Mouse (Mus musculus): ENCODE measurements around the gene Sec24d. TPM values are rescaled to one million over a fixed set of nuclear protein-coding genes. Genes with fewer than 3 reads are reported as not detected.

Gene Sec24d
- polyA plus RNA-seq (2014; fragmentation: Nextera tagmentation; extraction: Ambion mirVana), result 16.1 and 18.7 TPM in 2 replicates

DNA sequence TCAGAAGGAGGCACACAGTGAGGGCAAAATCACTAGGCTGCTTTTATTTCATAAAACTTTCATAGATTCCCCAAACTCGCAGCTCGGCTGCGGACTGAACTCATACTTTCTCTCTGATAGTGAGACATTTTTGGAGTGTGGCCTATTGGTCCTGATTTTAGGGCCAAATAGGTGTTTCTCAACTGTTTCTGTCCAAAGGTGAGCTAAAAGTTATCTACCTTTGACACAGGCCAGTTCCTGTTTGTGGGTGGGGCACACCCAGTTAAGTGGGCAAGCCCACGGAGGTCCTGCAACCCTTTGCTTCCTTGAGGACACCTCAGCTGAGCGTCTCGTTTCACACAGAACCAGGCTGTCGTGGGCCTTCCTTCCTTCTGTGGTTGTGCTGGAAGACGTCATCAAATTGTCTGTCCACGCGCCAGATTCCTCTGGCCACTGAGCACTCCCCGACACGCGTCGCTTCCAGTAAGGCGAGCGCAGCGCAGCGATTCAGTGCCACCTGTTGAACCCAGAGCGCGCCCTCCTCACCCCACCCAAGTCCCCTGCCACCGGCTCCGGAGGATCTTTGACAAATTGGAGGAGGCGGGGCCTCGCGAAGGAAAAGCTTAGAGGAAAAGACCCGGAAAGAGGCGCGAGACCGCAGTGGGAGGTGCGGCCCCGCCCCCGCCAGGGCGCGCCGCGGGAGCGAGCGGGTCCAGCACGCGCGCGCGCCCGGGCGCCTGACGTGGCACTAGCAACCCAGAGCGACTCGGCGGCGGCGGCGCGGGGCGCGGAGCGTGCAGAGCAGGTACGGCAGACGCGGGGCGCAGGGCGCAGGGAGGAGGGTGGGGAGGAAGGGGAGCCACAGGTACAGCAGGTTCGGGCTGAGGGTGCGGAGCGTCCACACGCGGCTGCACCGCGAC, at the start of gene Sec24d:
Gene Sec24d, plus strand, starts transcription at position 703 of the 899 bp plus-strand sequence.
- 3% methylated on average over 65 of the region's 68 CpGs for WGBS
- H3K36me3 ChIP-seq (replicated peaks; ENCODE audit: control insufficient read depth, insufficient read depth), result no peaks in the 10 kb centered on the region
- H3K4me1 ChIP-seq (replicated peaks; ENCODE audit: control insufficient read depth, insufficient read depth, low read length), result 0 out of 2 replicates have a peak, but pooled peaks cover 3% of the 10 kb centered on the region
- H3K4me2 ChIP-seq (replicated peaks), result peak within 1 kb of the TSS; percentile 93
- H3K4me3 ChIP-seq (replicated peaks; ENCODE audit: low read length), result peak within 1 kb of the TSS; percentile 56
- ATAC-seq (ENCODE audit: low FRiP score) (peak; percentile 91), DNase-seq (ENCODE audit: low spot score) (peak; percentile 79)
- 0 out of 2 replicates have a peak within 1 kb of the TSS, but pooled peaks have one; percentile 32 for H3K27ac ChIP-seq
- peak within 1 kb of the TSS; percentile 60 for H3K9ac ChIP-seq
- H3K27me3 ChIP-seq (ENCODE audit: control insufficient read depth, insufficient read depth, low read length), result peaks cover 17% of the 10 kb centered on the region
- H3K9me3 ChIP-seq (ENCODE audit: control insufficient read depth, low read length), result no peaks in the 10 kb centered on the region

DNA sequence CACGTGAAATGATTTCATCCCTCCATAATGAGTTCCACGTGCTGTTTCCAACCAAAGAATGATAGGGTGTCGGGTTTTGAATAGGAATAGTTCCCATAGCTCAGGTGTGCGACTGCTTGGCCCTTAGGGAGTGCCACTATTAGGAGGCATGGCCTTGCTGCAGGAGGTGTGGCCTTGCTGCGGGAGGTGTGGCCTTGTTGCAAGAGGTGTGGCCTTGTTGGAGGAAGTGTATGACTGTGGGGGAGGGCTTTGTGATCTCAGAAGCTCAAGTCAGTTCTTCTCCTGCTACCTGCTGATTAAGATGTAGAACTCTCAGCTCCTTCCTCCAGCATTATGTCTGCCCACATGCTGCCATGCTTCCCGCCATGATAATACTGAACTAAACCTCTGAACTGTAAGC, 48.6 kb upstream of the Sec24d start:
- no peaks in the 10 kb centered on the region for H3K4me1 ChIP-seq (replicated peaks; ENCODE audit: control insufficient read depth, insufficient read depth, low read length)
- no peak for DNase-seq (ENCODE audit: low spot score)
- H3K4me3 ChIP-seq (replicated peaks; ENCODE audit: low read length), result no peak overlapping the region
- ATAC-seq (ENCODE audit: low FRiP score), result no peak
- WGBS, result 66% methylated on average over 6 of the region's 6 CpGs
- H3K27me3 ChIP-seq (ENCODE audit: control insufficient read depth, insufficient read depth, low read length), result no peaks in the 10 kb centered on the region
- no peak overlapping the region for H3K9ac ChIP-seq
- no peaks in the 10 kb centered on the region for H3K36me3 ChIP-seq (replicated peaks; ENCODE audit: control insufficient read depth, insufficient read depth)
- no peaks in the 10 kb centered on the region for H3K9me3 ChIP-seq (ENCODE audit: control insufficient read depth, low read length)
- H3K27ac ChIP-seq, result no peak overlapping the region
- no peak overlapping the region for H3K4me2 ChIP-seq (replicated peaks)

DNA sequence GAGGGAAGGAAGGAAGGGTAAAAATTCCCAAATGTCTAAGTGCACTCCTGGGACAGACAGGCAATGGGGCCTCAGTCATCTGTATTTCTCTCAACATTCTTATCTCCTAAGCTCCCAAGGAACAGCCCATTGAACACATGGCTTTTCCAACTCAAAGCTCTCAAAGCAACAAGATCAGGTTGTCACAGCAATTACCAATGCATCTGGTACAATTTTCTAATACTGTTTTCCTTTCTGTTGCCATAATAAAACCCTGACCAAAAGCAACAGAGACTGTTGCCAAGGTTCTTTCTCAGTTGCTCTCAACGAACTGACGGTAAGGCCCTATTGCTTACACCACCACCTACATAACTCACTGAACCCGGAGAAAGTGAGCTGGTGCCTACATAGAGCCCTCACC, 40.0 kb upstream of the Sec24d start:
- Histone ChIP-seq H3K4me2 (replicated peaks) (no peak overlapping the region), H3K36me3 (replicated peaks; ENCODE audit: control insufficient read depth, insufficient read depth) (no peaks in the 10 kb centered on the region), H3K4me3 (replicated peaks; ENCODE audit: low read length) (no peak overlapping the region), H3K27me3 (ENCODE audit: control insufficient read depth, insufficient read depth, low read length) (no peaks in the 10 kb centered on the region), H3K27ac (no peak overlapping the region), H3K9me3 (ENCODE audit: control insufficient read depth, low read length) (no peaks in the 10 kb centered on the region), H3K9ac (no peak overlapping the region), H3K4me1 (replicated peaks; ENCODE audit: control insufficient read depth, insufficient read depth, low read length) (no peaks in the 10 kb centered on the region)
- 98% methylated on average over 3 of the region's 3 CpGs for WGBS
- ATAC-seq (ENCODE audit: low FRiP score), result no peak
- DNase-seq (ENCODE audit: low spot score), result no peak

DNA sequence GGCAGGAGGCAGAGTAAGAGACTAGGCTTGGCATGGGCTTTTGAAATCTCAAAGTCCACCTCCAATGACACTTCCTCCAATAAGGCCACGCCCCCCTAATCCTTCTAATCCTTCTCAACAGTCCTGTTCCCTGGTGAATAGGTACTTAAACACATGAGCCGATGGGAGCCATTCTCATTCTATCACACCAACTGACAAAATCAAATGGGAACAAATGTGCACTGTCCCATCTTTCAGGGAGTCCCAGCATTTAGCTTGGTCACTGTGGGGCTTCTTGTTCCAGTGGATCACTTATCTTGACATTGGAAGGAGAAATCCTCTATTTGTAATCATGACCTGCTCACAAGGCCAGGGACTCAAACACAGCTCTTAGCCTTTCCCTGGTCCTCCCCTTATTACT, 35.6 kb upstream of the Sec24d start:
- H3K9me3 ChIP-seq (ENCODE audit: control insufficient read depth, low read length), result no peaks in the 10 kb centered on the region
- 89% methylated on average over 2 of the region's 2 CpGs for WGBS

DNA sequence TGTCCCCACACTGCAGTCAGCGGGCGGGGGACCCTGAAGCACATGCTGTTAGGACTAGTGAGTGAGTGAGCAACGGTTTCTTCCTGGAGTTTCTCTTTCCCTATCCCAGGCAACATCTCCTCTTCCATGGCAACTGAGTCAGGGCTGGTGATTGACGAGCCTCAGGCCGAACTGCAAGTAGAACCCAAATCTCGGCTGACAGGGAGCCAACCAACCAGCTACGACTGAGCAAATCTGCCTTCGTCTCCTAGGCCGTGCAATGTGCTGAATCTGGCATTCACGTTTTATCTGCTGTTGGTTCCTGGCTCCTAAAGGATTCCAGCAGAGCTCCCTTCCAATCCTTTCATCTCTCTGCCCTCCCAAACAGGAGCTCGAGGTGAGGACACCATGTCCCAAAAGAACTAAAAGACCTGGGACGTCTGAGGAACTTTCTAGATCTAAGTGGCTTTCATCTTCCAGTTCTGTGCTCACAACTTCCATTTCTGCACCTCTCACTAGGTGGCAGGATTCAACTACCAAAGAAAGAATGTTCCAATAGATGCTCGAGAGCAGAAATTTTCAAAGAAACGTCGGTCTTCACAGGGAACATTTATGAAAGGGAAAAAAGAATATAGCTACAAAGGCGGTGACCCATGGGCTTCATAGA, 32.9 kb upstream of the Sec24d start:
- 39% methylated on average over 16 of the region's 16 CpGs for WGBS
- ATAC-seq (ENCODE audit: low FRiP score), result no peak
- peak; percentile 68 for DNase-seq (ENCODE audit: low spot score)
- Histone ChIP-seq H3K9me3 (ENCODE audit: control insufficient read depth, low read length) (no peaks in the 10 kb centered on the region), H3K9ac (no peak overlapping the region), H3K4me3 (replicated peaks; ENCODE audit: low read length) (no peak overlapping the region), H3K27ac (no peak overlapping the region), H3K4me1 (replicated peaks; ENCODE audit: control insufficient read depth, insufficient read depth, low read length) (0 out of 2 replicates have a peak, but pooled peaks cover 7% of the 10 kb centered on the region), H3K27me3 (ENCODE audit: control insufficient read depth, insufficient read depth, low read length) (0 out of 2 replicates have a peak, but pooled peaks cover 11% of the 10 kb centered on the region), H3K36me3 (replicated peaks; ENCODE audit: control insufficient read depth, insufficient read depth) (no peaks in the 10 kb centered on the region), H3K4me2 (replicated peaks) (no peak overlapping the region; the same call in 1 of the 2 replicates)

More for the DNA sequence above, 35.6 kb upstream of the Sec24d start:
- no peak overlapping the region for H3K4me2 ChIP-seq (replicated peaks)
- no peaks in the 10 kb centered on the region for H3K36me3 ChIP-seq (replicated peaks; ENCODE audit: control insufficient read depth, insufficient read depth)
- ATAC-seq (ENCODE audit: low FRiP score) (no peak), DNase-seq (ENCODE audit: low spot score) (no peak)
- 0 out of 2 replicates have a peak, but pooled peaks cover 7% of the 10 kb centered on the region for H3K4me1 ChIP-seq (replicated peaks; ENCODE audit: control insufficient read depth, insufficient read depth, low read length)
- no peak overlapping the region for H3K9ac ChIP-seq
- no peak overlapping the region for H3K27ac ChIP-seq
- 0 out of 2 replicates have a peak, but pooled peaks cover 7% of the 10 kb centered on the region for H3K27me3 ChIP-seq (ENCODE audit: control insufficient read depth, insufficient read depth, low read length)
- H3K4me3 ChIP-seq (replicated peaks; ENCODE audit: low read length), result no peak overlapping the region

DNA sequence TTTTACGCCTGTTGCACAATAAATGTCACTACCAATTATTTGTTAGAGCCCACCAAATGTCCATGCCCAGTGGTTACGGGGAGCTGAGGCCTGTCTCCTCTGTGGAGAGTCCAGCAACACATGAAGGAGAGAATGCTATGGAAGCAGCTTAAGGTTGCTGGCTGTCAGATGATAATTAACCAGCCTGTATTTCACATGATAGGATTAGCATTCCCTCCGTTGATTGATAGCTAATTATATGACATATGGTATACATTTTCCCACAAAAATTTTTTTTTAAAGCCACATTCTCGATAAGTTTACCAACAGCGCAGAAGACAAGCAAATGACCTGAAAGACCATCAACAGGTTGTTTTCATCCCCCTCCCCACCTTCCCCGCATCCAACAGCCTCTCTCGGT, 31.8 kb upstream of the Sec24d start:
- ATAC-seq (ENCODE audit: low FRiP score), result no peak
- H3K27me3 ChIP-seq (ENCODE audit: control insufficient read depth, insufficient read depth, low read length), result 0 out of 2 replicates have a peak, but pooled peaks cover 11% of the 10 kb centered on the region
- 0 out of 2 replicates have a peak, but pooled peaks cover 7% of the 10 kb centered on the region for H3K4me1 ChIP-seq (replicated peaks; ENCODE audit: control insufficient read depth, insufficient read depth, low read length)
- WGBS, result 22% methylated on average over 7 of the region's 7 CpGs
- peak overlapping the region; percentile 42 for H3K4me3 ChIP-seq (replicated peaks; ENCODE audit: low read length)
- H3K9me3 ChIP-seq (ENCODE audit: control insufficient read depth, low read length), result no peaks in the 10 kb centered on the region
- H3K36me3 ChIP-seq (replicated peaks; ENCODE audit: control insufficient read depth, insufficient read depth), result no peaks in the 10 kb centered on the region
- H3K27ac ChIP-seq, result no peak overlapping the region
- peak overlapping the region; percentile 87 for H3K4me2 ChIP-seq (replicated peaks)
- DNase-seq (ENCODE audit: low spot score), result no peak
- H3K9ac ChIP-seq, result peak overlapping the region; percentile 47; the same call in 1 of the 2 replicates

DNA sequence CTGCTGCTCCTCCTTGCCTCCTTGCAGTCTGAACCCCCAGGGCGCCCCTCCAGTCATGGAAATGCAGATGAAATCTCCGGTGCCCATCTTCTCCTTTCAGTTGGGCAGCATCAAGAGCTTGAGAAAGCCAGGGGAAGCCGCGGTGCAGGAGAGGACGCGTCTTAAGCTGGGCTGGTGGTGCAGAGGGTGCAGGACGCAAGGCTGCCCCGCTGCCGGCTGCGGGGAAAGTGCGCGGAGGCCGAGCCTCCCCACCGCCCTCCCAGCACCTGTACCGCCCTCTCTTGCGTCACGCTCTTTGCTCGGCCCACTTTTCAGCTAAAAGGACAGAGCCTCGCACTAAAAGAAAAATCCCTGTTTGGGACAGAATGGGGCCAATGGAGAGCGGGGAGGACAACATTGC, 31.3 kb upstream of the Sec24d start, which contains the start of gene Synpo2:
Gene Synpo2, minus strand, starts transcription at position 229 of the 400 bp plus-strand sequence.
- Histone ChIP-seq H3K36me3 (replicated peaks; ENCODE audit: control insufficient read depth, insufficient read depth) (no peaks in the 10 kb centered on the region), H3K9ac (peak within 1 kb of the TSS; percentile 47), H3K27ac (no peak within 1 kb of the TSS), H3K27me3 (ENCODE audit: control insufficient read depth, insufficient read depth, low read length) (0 out of 2 replicates have a peak, but pooled peaks cover 11% of the 10 kb centered on the region), H3K4me3 (replicated peaks; ENCODE audit: low read length) (peak within 1 kb of the TSS; percentile 42), H3K4me1 (replicated peaks; ENCODE audit: control insufficient read depth, insufficient read depth, low read length) (0 out of 2 replicates have a peak, but pooled peaks cover 7% of the 10 kb centered on the region), H3K9me3 (ENCODE audit: control insufficient read depth, low read length) (no peaks in the 10 kb centered on the region), H3K4me2 (replicated peaks) (peak within 1 kb of the TSS; percentile 87)
- WGBS, result under 1% methylated on average over 20 of the region's 20 CpGs
- DNase-seq (ENCODE audit: low spot score), result peak; percentile 45
- ATAC-seq (ENCODE audit: low FRiP score), result peak; percentile 84; the same call in 1 of the 2 replicates

DNA sequence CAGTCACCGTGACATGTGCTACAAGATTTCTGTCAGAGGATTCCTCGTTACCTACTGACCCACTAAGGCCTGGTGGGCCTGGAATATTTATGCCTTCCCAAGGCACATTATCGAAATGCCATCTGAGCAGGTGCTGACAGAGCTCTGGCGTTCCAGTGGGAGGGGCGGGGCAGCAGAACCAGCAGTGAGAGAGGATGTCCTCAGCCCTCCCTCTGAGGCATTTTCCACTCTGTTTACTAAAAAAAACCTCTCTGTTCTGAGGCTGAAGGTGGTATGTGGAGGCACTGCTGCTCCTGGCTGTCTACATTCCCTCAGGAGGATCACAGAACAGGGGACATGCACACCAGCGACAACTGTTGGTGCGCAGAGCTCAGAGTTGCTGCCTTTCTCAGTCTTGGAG, 30.2 kb upstream of the Sec24d start:
- Histone ChIP-seq H3K4me1 (replicated peaks; ENCODE audit: control insufficient read depth, insufficient read depth, low read length) (0 out of 2 replicates have a peak, but pooled peaks cover 7% of the 10 kb centered on the region), H3K27ac (no peak overlapping the region), H3K4me2 (replicated peaks) (no peak overlapping the region), H3K36me3 (replicated peaks; ENCODE audit: control insufficient read depth, insufficient read depth) (no peaks in the 10 kb centered on the region), H3K27me3 (ENCODE audit: control insufficient read depth, insufficient read depth, low read length) (0 out of 2 replicates have a peak, but pooled peaks cover 11% of the 10 kb centered on the region), H3K9ac (no peak overlapping the region), H3K4me3 (replicated peaks; ENCODE audit: low read length) (no peak overlapping the region), H3K9me3 (ENCODE audit: control insufficient read depth, low read length) (no peaks in the 10 kb centered on the region)
- no peak for DNase-seq (ENCODE audit: low spot score)
- 23% methylated on average over 7 of the region's 7 CpGs for WGBS
- no peak for ATAC-seq (ENCODE audit: low FRiP score)

DNA sequence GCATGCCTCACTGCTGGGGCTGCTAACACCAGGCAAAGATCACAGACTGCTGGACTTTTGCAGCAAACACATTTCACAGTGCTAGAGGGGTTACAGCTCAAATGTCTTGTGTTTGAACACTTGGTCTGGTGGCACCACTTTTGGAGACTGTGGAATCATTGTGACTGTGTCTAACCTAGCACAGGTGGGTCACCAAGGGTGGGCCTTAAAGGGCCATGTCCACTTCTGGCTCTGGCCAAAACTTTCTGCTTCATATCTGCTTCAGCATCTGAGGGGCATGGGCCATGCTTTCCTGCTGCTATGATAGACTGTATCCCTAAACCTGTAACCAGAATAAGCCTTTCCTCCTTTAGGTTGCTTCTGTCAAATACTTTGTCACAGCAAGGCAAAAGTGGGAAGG, 29.8 kb upstream of the Sec24d start:
- ATAC-seq (ENCODE audit: low FRiP score), result no peak
- no peak overlapping the region for H3K27ac ChIP-seq
- H3K36me3 ChIP-seq (replicated peaks; ENCODE audit: control insufficient read depth, insufficient read depth), result no peaks in the 10 kb centered on the region
- H3K4me3 ChIP-seq (replicated peaks; ENCODE audit: low read length), result no peak overlapping the region
- no peak overlapping the region for H3K9ac ChIP-seq
- 0 out of 2 replicates have a peak, but pooled peaks cover 11% of the 10 kb centered on the region for H3K27me3 ChIP-seq (ENCODE audit: control insufficient read depth, insufficient read depth, low read length)
- no peaks in the 10 kb centered on the region for H3K9me3 ChIP-seq (ENCODE audit: control insufficient read depth, low read length)
- H3K4me1 ChIP-seq (replicated peaks; ENCODE audit: control insufficient read depth, insufficient read depth, low read length), result 0 out of 2 replicates have a peak, but pooled peaks cover 7% of the 10 kb centered on the region
- DNase-seq (ENCODE audit: low spot score), result no peak
- H3K4me2 ChIP-seq (replicated peaks), result no peak overlapping the region
